Mouse (Mus musculus): ENCODE data around the gene Gm28048.

DNA sequence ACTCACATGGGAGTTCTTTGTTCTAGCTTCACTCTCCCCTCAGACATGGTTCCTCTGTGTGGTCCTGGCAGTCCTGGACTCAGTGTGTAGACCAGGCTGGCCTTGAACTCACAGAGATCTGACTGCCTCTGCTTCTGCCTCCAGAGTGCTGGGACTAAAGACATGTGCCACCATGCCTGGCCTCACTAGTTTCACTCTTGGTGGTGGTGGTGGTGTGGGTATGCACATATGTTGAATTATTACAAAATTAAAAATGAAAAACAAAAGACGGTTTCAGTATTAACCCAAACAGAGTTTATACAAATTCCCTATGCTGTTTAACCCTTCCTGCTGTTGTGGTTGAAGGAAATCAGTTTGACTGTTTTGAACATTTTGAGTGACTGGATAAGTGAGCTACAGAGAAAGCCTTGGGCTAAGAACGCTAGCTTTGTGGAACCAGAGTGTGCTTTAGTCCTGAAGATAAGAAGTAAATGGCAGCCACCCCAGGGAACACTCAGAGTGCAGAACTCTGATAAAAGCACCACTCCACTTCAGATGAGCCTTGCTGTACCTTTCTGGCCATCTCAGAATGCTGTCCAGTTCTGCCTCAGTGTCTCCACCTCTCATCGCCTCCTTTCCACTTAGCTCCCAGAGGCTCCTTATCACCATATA, 105.1 kb downstream of the Gm28048 start:
- TF ChIP-seq CTCF (IDR thresholded peaks at IDR 0.05; ENCODE audit: insufficient read depth, low read length) (no peak), POLR2A (IDR thresholded peaks at IDR 0.05; ENCODE audit: borderline replicate concordance, extremely low read depth, low read depth, low read length) (no peak)

All from lung, adult 2 months (tissue).